17 mouse cellular contexts compared by ENCODE assay signal in the genomic region with DNA sequence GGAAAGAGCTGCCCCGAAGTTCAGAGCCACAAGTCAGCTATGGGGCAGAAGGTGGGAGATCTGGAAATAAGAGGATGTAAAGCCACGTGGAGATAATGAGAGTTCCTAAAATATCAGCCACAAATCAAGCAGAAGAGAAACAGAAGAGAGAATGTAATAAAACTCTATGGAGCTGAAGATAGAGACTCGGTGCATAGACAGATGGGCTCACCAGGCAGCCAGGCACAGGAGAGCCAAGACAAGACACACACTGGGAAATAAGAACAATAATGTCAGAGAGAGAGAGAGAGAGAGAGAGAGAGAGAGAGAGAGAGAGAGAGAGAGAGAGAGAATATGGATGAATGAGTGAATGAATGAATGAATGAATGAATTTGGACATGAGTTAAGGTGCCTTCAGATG.
"Had no signal": no experiment of that assay in that cellular context is flagged by ENCODE, and none has a peak within 500 bp of the region (broad histone marks: within the 10 kb centered on the region; RNA-seq: fewer than 3 reads in every experiment).

No protein-coding gene starts in this region.

- H3K36me3 ChIP-seq: lung, embryonic 15.5 days; midbrain, embryonic 15.5 days; neural tube, embryonic 12.5 days; stomach, embryonic 15.5 days had no signal

- H3K27me3 ChIP-seq: lung, embryonic 15.5 days; megakaryocyte, embryonic 14.5 days; midbrain, embryonic 13.5 days; midbrain, embryonic 15.5 days; neural tube, embryonic 12.5 days; stomach, embryonic 15.5 days had no signal

- H3K9me3 ChIP-seq: lung, embryonic 15.5 days; midbrain, embryonic 13.5 days; midbrain, embryonic 15.5 days; neural tube, embryonic 12.5 days; stomach, embryonic 15.5 days had no signal

- H3K4me1 ChIP-seq: lung, embryonic 15.5 days; megakaryocyte, embryonic 14.5 days; midbrain, embryonic 13.5 days; midbrain, embryonic 15.5 days; neural tube, embryonic 12.5 days; stomach, embryonic 15.5 days had no signal

- DNase-seq: lung, adult 2 months; lung, postnatal 14 days; lung, postnatal 36 days; right cerebral cortex, postnatal 14 days; thymus, adult 2 months; thymus, postnatal 25 days; thymus, postnatal 4 days had no signal

- H3K27ac ChIP-seq: lung, embryonic 15.5 days; macrophage; midbrain, embryonic 13.5 days; midbrain, embryonic 15.5 days; neural tube, embryonic 12.5 days; stomach, embryonic 15.5 days; stomach, postnatal 0 days had no signal

- H3K4me2 ChIP-seq: lung, embryonic 15.5 days; midbrain, embryonic 11.5 days; midbrain, embryonic 13.5 days; midbrain, embryonic 15.5 days; neural tube, embryonic 12.5 days; stomach, embryonic 15.5 days had no signal

- H3K9ac ChIP-seq: lung, embryonic 15.5 days; midbrain, embryonic 13.5 days; midbrain, embryonic 15.5 days; neural tube, embryonic 12.5 days; stomach, embryonic 15.5 days had no signal

- H3K4me3 ChIP-seq: lung, embryonic 15.5 days; megakaryocyte, embryonic 14.5 days; midbrain, embryonic 13.5 days; midbrain, embryonic 15.5 days; neural tube, embryonic 12.5 days; stomach, embryonic 15.5 days had no signal

- ATAC-seq: lung, postnatal 0 days; midbrain, embryonic 13.5 days; midbrain, embryonic 15.5 days had no signal
